Comparison of ENCODE assay signal across 34 mouse cellular contexts in genomic region chr10:5070168-5070940, GRCm38 (mm10). TPM values are rescaled to one million over a fixed set of nuclear protein-coding genes. Genes with fewer than 3 reads are reported as not detected.
DNase-seq lines count a peak whose midpoint lies in the region; ATAC-seq and TF ChIP-seq lines count a peak whose summit lies in the region.
"Had no signal": no experiment of that assay in that cellular context is flagged by ENCODE, and none has a peak within 500 bp of the region (broad histone marks: within the 10 kb centered on the region; RNA-seq: fewer than 3 reads in every experiment).

No protein-coding gene starts in this region.

- peaks cover 8% of the 10 kb centered on the region; the same call in 1 of the 2 replicates for H3K36me3 ChIP-seq in embryonic facial prominence, embryonic 14.5 days (ENCODE audit: control insufficient read depth, insufficient read depth, low read length)
- no peaks in the 10 kb centered on the region for H3K36me3 ChIP-seq in embryonic facial prominence, embryonic 10.5 days (replicated peaks)
- H3K36me3 ChIP-seq in heart, embryonic 12.5 days: peaks cover 23% of the 10 kb centered on the region; the same call in 1 of the 2 replicates
- peaks cover 14% of the 10 kb centered on the region; the same call in 1 of the 2 replicates for H3K36me3 ChIP-seq in heart, postnatal 0 days (replicated peaks; ENCODE audit: control insufficient read depth, insufficient read depth, low read length)
- H3K36me3 ChIP-seq in myocyte (ENCODE audit: control insufficient read depth, insufficient read depth): peaks cover 14% of the 10 kb centered on the region
- H3K36me3 ChIP-seq: forebrain, embryonic 10.5 days; forebrain, embryonic 15.5 days; kidney, embryonic 15.5 days; midbrain, embryonic 15.5 days; neural tube, embryonic 13.5 days had no signal

- no peak overlapping the region for H3K4me3 ChIP-seq in embryonic facial prominence, embryonic 14.5 days (ENCODE audit: low read depth, low read length)
- H3K4me3 ChIP-seq in embryonic facial prominence, embryonic 10.5 days: no peak overlapping the region
- H3K4me3 ChIP-seq in heart, embryonic 12.5 days: no peak overlapping the region
- H3K4me3 ChIP-seq in heart, postnatal 0 days (ENCODE audit: low read depth, low read length): peak overlapping the region; percentile 47
- H3K4me3 ChIP-seq in myocyte: no peak overlapping the region
- H3K4me3 ChIP-seq: forebrain, embryonic 10.5 days; forebrain, embryonic 15.5 days; kidney, embryonic 15.5 days; layer of hippocampus, adult 2 months; left cerebral cortex, adult 2 months; limb, embryonic 15.5 days; midbrain, embryonic 15.5 days; neural tube, embryonic 13.5 days had no signal

- H3K27ac ChIP-seq in embryonic facial prominence, embryonic 14.5 days (replicated peaks; ENCODE audit: low read depth, low read length): no peak overlapping the region
- no peak overlapping the region for H3K27ac ChIP-seq in embryonic facial prominence, embryonic 10.5 days (replicated peaks)
- peak overlapping the region; percentile 51 for H3K27ac ChIP-seq in heart, embryonic 12.5 days (ENCODE audit: poor library complexity, severe bottlenecking)
- H3K27ac ChIP-seq in heart, postnatal 0 days (ENCODE audit: low read depth): peak overlapping the region; percentile 98
- H3K27ac ChIP-seq: forebrain, embryonic 10.5 days; forebrain, embryonic 15.5 days; kidney, embryonic 15.5 days; layer of hippocampus, adult 2 months; left cerebral cortex, adult 2 months; limb, embryonic 15.5 days; liver, embryonic 14.5 days; macrophage; midbrain, embryonic 15.5 days; neural tube, embryonic 13.5 days had no signal

- peaks cover 13% of the 10 kb centered on the region for H3K79me2 ChIP-seq in myocyte (ENCODE audit: control insufficient read depth, insufficient read depth)

- no peak for TF ChIP-seq EP300 in heart, postnatal 0 days (IDR thresholded peaks at IDR 0.05; ENCODE audit: low read depth)

- H3K4me1 ChIP-seq in embryonic facial prominence, embryonic 14.5 days (ENCODE audit: control insufficient read depth, insufficient read depth, low read length): 0 out of 2 replicates have a peak, but pooled peaks cover 4% of the 10 kb centered on the region
- peaks cover 16% of the 10 kb centered on the region for H3K4me1 ChIP-seq in embryonic facial prominence, embryonic 10.5 days
- H3K4me1 ChIP-seq in heart, embryonic 12.5 days (replicated peaks): no peaks in the 10 kb centered on the region
- H3K4me1 ChIP-seq in heart, postnatal 0 days (ENCODE audit: control insufficient read depth, insufficient read depth): no peaks in the 10 kb centered on the region
- H3K4me1 ChIP-seq: forebrain, embryonic 10.5 days; forebrain, embryonic 15.5 days; limb, embryonic 15.5 days; midbrain, embryonic 15.5 days; neural tube, embryonic 13.5 days had no signal

- DNase-seq in embryonic facial prominence, embryonic 14.5 days (ENCODE audit: low spot score): peak; percentile 26
- DNase-seq in embryonic facial prominence, embryonic 10.5 days (ENCODE audit: low spot score): no peak
- no peak for DNase-seq in heart, postnatal 4 days
- DNase-seq in heart, postnatal 0 days (ENCODE audit: low spot score): no peak
- no peak for DNase-seq in heart, postnatal 25 days (ENCODE audit: low spot score)
- DNase-seq: adrenal gland, adult 8-10 months; cerebellum, adult 2 months; cerebellum, postnatal 14 days; kidney, adult 18-20 months; kidney, postnatal 36 days; lung, adult 2 months; lung, postnatal 10 days; thymus, adult 2 months; thymus, postnatal 36 days had no signal

- H3K9me3 ChIP-seq in embryonic facial prominence, embryonic 14.5 days (ENCODE audit: control insufficient read depth, low read length): no peaks in the 10 kb centered on the region
- H3K9me3 ChIP-seq in embryonic facial prominence, embryonic 10.5 days: no peaks in the 10 kb centered on the region
- H3K9me3 ChIP-seq in heart, embryonic 12.5 days (replicated peaks): no peaks in the 10 kb centered on the region
- H3K9me3 ChIP-seq in heart, postnatal 0 days (replicated peaks; ENCODE audit: control insufficient read depth, low read length): no peaks in the 10 kb centered on the region; the same call in 1 of the 2 replicates
- H3K9me3 ChIP-seq: forebrain, embryonic 10.5 days; forebrain, embryonic 15.5 days; G1E; kidney, embryonic 15.5 days; limb, embryonic 15.5 days; midbrain, embryonic 15.5 days; neural tube, embryonic 13.5 days had no signal

- H3K27me3 ChIP-seq in embryonic facial prominence, embryonic 14.5 days (replicated peaks; ENCODE audit: control insufficient read depth, insufficient read depth, low read length): no peaks in the 10 kb centered on the region
- no peaks in the 10 kb centered on the region for H3K27me3 ChIP-seq in embryonic facial prominence, embryonic 10.5 days (replicated peaks; ENCODE audit: low read depth, poor library complexity, severe bottlenecking)
- no peaks in the 10 kb centered on the region for H3K27me3 ChIP-seq in heart, embryonic 12.5 days (replicated peaks)
- no peaks in the 10 kb centered on the region for H3K27me3 ChIP-seq in heart, postnatal 0 days (ENCODE audit: control insufficient read depth, insufficient read depth, low read length)
- no peaks in the 10 kb centered on the region for H3K27me3 ChIP-seq in myocyte (ENCODE audit: control insufficient read depth, insufficient read depth, insufficient read length)
- H3K27me3 ChIP-seq: forebrain, embryonic 15.5 days; kidney, embryonic 15.5 days; limb, embryonic 15.5 days; midbrain, embryonic 15.5 days; neural tube, embryonic 13.5 days had no signal

- TF ChIP-seq CTCF in heart, postnatal 0 days (IDR thresholded peaks at IDR 0.05; ENCODE audit: low read depth): no peak

- 79% methylated on average over 11 of the region's 11 CpGs for WGBS in embryonic facial prominence, embryonic 14.5 days
- 84% methylated on average over 11 of the region's 11 CpGs for WGBS in embryonic facial prominence, embryonic 10.5 days
- 88% methylated on average over 11 of the region's 11 CpGs for WGBS in heart, embryonic 12.5 days
- WGBS in heart, postnatal 0 days: 71% methylated on average over 11 of the region's 11 CpGs

- ATAC-seq in embryonic facial prominence, embryonic 14.5 days (ENCODE audit: low read depth): peak; percentile 48; the same call in 1 of the 2 replicates
- ATAC-seq in heart, embryonic 12.5 days (ENCODE audit: insufficient number of reproducible peaks, low FRiP score): no peak
- ATAC-seq in heart, postnatal 0 days (ENCODE audit: insufficient read depth, low read depth): no peak
- no peak for ATAC-seq in monocyte, adult 5-6 weeks (replicated peaks; ENCODE audit: insufficient number of reproducible peaks, low FRiP score, low TSS enrichment, poor library complexity, severe bottlenecking)
- ATAC-seq: forebrain, embryonic 15.5 days; hindbrain, embryonic 16.5 days; midbrain, embryonic 15.5 days had no signal

- intact Hi-C loops in heart, postnatal 25 days (cut with DNase I): no loop called here

- H3ac ChIP-seq in myocyte (ENCODE audit: control insufficient read depth, insufficient read length): no peak overlapping the region

- H3K4me2 ChIP-seq in embryonic facial prominence, embryonic 14.5 days (ENCODE audit: low read depth, low read length): no peak overlapping the region
- peak overlapping the region; percentile 20; the same call in 1 of the 2 replicates for H3K4me2 ChIP-seq in heart, embryonic 12.5 days
- H3K4me2 ChIP-seq in heart, postnatal 0 days (ENCODE audit: low read depth, low read length): peak overlapping the region; percentile 57
- H3K4me2 ChIP-seq in myocyte (ENCODE audit: low read depth): peak overlapping the region; percentile 59
- H3K4me2 ChIP-seq: forebrain, embryonic 15.5 days; kidney, embryonic 15.5 days; limb, embryonic 15.5 days; midbrain, embryonic 15.5 days; neural tube, embryonic 13.5 days had no signal

- H3K9ac ChIP-seq in embryonic facial prominence, embryonic 14.5 days (ENCODE audit: low read depth, low read length): no peak overlapping the region
- no peak overlapping the region for H3K9ac ChIP-seq in heart, embryonic 12.5 days
- H3K9ac ChIP-seq in heart, postnatal 0 days (replicated peaks; ENCODE audit: low read depth, low read length): peak overlapping the region; percentile 55; the same call in 1 of the 2 replicates
- H3K9ac ChIP-seq: forebrain, embryonic 15.5 days; kidney, embryonic 15.5 days; limb, embryonic 15.5 days; liver, embryonic 14.5 days; midbrain, embryonic 15.5 days; neural tube, embryonic 13.5 days had no signal

- no peak for TF ChIP-seq POLR2A in myocyte (IDR thresholded peaks at IDR 0.05; ENCODE audit: insufficient read length, low read depth)

TF ChIP-seq in myocyte, 11 proteins besides CTCF, POLR2A, EP300 and RAD21:
- peak in 2 of 3 experiments; percentile 42 to 51 for TF ChIP-seq MYOG (IDR thresholded peaks at IDR 0.05; ENCODE audit: control insufficient read depth in 1 of 3, insufficient read depth in 1 of 3, insufficient read length in 2 of 3, low read depth in 2 of 3)
- TF ChIP-seq POLR2AphosphoS2 (IDR thresholded peaks at IDR 0.05; ENCODE audit: insufficient read length, low read depth): no peak
- TF ChIP-seq MYOD1 (IDR thresholded peaks at IDR 0.05; ENCODE audit: control insufficient read depth in 1 of 3, insufficient read length in 2 of 3, low read depth in 2 of 3): peak; percentile 72 to 77 (median 76)

RNA-seq across cellular contexts. Expression of gene Gm10097, which starts 1.4 kb away (rescaled TPM):
- 0.19 and 0.24 TPM in 2 replicates for polyA plus RNA-seq in embryonic facial prominence, embryonic 14.5 days (2014; fragmentation: Nextera tagmentation; extraction: Ambion mirVana)
- 0.05 TPM in 1 of 2 replicates, not detected in the other for polyA plus RNA-seq in embryonic facial prominence, embryonic 10.5 days (2016; fragmentation: Nextera tagmentation; extraction: Ambion mirVana)
- 0.45 and 0.49 TPM in 2 replicates for polyA plus RNA-seq in heart, embryonic 12.5 days (2016; fragmentation: Nextera tagmentation; extraction: Ambion mirVana)
- 1 to 10 TPM; 1.1 to 1.4 TPM for total RNA-seq in heart, postnatal 4 days (2021)
- total RNA-seq in heart, postnatal 0 days (2014; rRNA removed; ENCODE audit: low replicate concordance): 0.15 and 0.88 TPM in 2 replicates
- 1.1 and 1.2 TPM in 2 replicates for polyA plus RNA-seq in heart, postnatal 0 days (2015; fragmentation: Nextera tagmentation; extraction: Ambion mirVana)
- under 1 TPM; 0.44 to 0.45 TPM for total RNA-seq in heart, postnatal 25 days (2021)
- polyA plus RNA-seq in myocyte (2012; fragmentation: generic; extraction: Trizol): 0.04 TPM
- not detected in 3 replicates for total RNA-seq in monocyte, adult 5-6 weeks (2017)
- total RNA-seq: adrenal gland, adult 8-10 months; layer of hippocampus, adult 2 months; layer of hippocampus, postnatal 14 days; left cerebral cortex, adult 2 months; left cerebral cortex, postnatal 25 days; megakaryocyte-erythroid progenitor cell, adult 5-6 weeks had no signal
- polyA plus RNA-seq: cerebellum, adult 2 months; cortical plate, adult 2 months; frontal cortex, adult 2 months; G1E; lung, adult 2 months; macrophage; thymus, adult 2 months had no signal

Comparison
In these comparisons a context has a peak if more than half of its experiments do, and no peak if none do; other contexts are left out.
1. H3K27ac ChIP-seq: peak in heart, embryonic 12.5 days (single experiment) and heart, postnatal 0 days (single experiment); none in embryonic facial prominence, embryonic 14.5 days (single experiment) and embryonic facial prominence, embryonic 10.5 days (single experiment).